Mouse (Mus musculus): Measurements from ENCODE around the gene Vmn2r82.
"Not testable (repeated sequence)": the region's sequence is repeated elsewhere in the genome, so short reads cannot be mapped to it uniquely, and the experiment has no call there.

The Vmn2r82 gene

GRCm38 (mm10) chr10:79356220-79356619, at the start of gene Vmn2r82:
Gene Vmn2r82 (plus strand): TSS chr10:79356520.
- not testable (repeated sequence) for DNase-seq (ENCODE audit: low spot score)

DNA sequence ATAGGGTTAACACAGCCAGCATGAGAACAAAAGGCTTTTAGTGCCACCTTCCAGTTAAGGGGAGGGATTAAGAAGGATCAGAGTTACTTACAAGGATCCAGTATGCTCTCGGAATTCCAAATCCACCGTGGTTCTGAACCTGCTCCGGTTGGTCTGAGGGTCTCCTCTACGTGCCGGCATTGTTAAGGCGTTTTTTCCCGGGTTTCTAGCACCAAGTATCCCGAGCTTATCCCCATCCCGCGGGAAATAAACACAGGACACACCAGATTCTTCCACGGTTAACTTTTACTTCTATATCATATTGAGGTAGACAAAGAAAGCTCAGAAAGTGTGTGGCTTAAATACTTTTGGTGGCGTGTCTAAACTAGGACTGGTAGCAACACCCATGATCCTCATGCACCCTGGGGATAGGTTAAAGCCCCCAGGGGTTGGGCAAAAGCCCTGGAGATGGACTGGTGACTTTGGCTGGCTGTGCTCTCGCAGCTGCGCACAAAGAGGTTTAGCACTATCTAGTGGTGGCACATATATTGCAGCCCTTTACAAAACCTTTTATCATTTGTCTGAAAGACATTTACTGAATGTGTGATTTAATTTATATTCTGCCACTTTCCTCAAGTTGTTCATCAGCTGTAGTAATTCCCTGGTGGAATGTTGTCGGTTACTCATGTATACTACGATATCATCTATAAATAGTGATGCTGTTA, 34.1 kb upstream of the Vmn2r82 start:
- not testable (repeated sequence) for DNase-seq (ENCODE audit: low spot score)

GRCm38 (mm10) chr10:79322737-79323086, 33.6 kb upstream of the Vmn2r82 start:
- DNase-seq (ENCODE audit: low spot score) = no peak

GRCm38 (mm10) chr10:79399946-79400700, 43.8 kb downstream of the Vmn2r82 start:
- not testable (repeated sequence) for DNase-seq (ENCODE audit: low spot score)

GRCm38 (mm10) chr10:79417142-79417771, 60.9 kb downstream of the Vmn2r82 start:
- DNase-seq (ENCODE audit: low spot score) = peak; percentile 69

DNA sequence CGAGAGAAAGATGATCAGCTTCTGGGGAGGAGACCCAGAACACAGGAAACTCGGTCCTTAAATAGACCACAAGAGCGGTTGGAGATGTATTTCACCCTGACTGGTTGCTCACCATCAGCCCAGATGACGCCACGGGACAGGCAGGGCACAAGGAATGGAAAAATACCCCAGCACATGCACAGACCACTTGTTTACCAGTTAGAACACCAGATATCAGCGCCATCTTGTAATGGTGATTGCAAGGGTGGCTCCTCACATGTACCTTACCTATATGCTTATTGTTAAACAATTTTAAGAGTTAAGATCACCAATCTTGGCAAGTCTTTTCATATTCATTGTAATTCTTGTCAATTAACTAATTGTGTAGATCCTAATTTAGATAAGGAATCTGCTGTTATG, 61.5 kb downstream of the Vmn2r82 start:
- DNase-seq (ENCODE audit: low spot score) = peak; percentile 61

- DNase-seq (ENCODE audit: low spot score) = not testable (repeated sequence)
Measured at GRCm38 (mm10) chr10:79435141-79435820, 79.0 kb downstream of the Vmn2r82 start.

All from T-cell, adult 2 months (primary cell).